ENCODE assay signal across 8 mouse cellular contexts in genomic region chr11:58949480-58950431, GRCm38 (mm10). TPM values are rescaled to one million over a fixed set of nuclear protein-coding genes. Genes with fewer than 3 reads are reported as not detected.
DNase-seq lines count a peak whose midpoint lies in the region; ATAC-seq lines count a peak whose summit lies in the region.

No protein-coding gene starts in this region.

- H3K4me1 ChIP-seq in liver, embryonic 11.5 days (replicated peaks; ENCODE audit: control insufficient read depth, insufficient read depth, low read length), result peaks cover 8% of the 10 kb centered on the region
- no peaks in the 10 kb centered on the region for H3K4me1 ChIP-seq in hindbrain, embryonic 11.5 days (replicated peaks; ENCODE audit: control insufficient read depth, insufficient read depth, low read length)
- peaks cover 37% of the 10 kb centered on the region for H3K4me1 ChIP-seq in liver, embryonic 12.5 days

- DNase-seq in liver, embryonic 11.5 days (ENCODE audit: low spot score), result no peak
- no peak for DNase-seq in liver
- peak; percentile 86 for DNase-seq in cerebellum, adult 9-11 months
- DNase-seq in hindbrain, embryonic 11.5 days (ENCODE audit: low spot score), result peak; percentile 81
- peak; percentile 61 for DNase-seq in right cerebral cortex, postnatal 4 days
- no peak for DNase-seq in adrenal gland, adult (ENCODE audit: inconsistent age in 2 of 2, low spot score in 1 of 2)
- DNase-seq in urinary bladder, postnatal 14 days (ENCODE audit: low spot score), result no peak

- H3K4me2 ChIP-seq in liver, embryonic 11.5 days, result peak overlapping the region; percentile 70
- peak overlapping the region; percentile 62 for H3K4me2 ChIP-seq in hindbrain, embryonic 11.5 days (replicated peaks; ENCODE audit: low read depth, low read length)
- peak overlapping the region; percentile 75 for H3K4me2 ChIP-seq in liver, embryonic 12.5 days

- H3K27me3 ChIP-seq in liver, embryonic 11.5 days (replicated peaks; ENCODE audit: control insufficient read depth, insufficient read depth, low read length), result peaks cover 33% of the 10 kb centered on the region
- no peaks in the 10 kb centered on the region for H3K27me3 ChIP-seq in hindbrain, embryonic 11.5 days (ENCODE audit: control insufficient read depth, insufficient read depth, low read length)
- H3K27me3 ChIP-seq in liver, embryonic 12.5 days (replicated peaks), result peaks cover 70% of the 10 kb centered on the region

- WGBS in liver, embryonic 11.5 days, result 18% methylated on average over 20 of the region's 20 CpGs
- 6% methylated on average over 20 of the region's 20 CpGs for WGBS in hindbrain, embryonic 11.5 days
- WGBS in liver, embryonic 12.5 days (ENCODE audit: insufficient replicate concordance), result 25% methylated on average over 20 of the region's 20 CpGs

- H3K4me3 ChIP-seq in liver, embryonic 11.5 days (ENCODE audit: low read depth, low read length), result peak overlapping the region; percentile 46
- peak overlapping the region; percentile 55 for H3K4me3 ChIP-seq in hindbrain, embryonic 11.5 days (ENCODE audit: low read depth, low read length)
- H3K4me3 ChIP-seq in liver, embryonic 12.5 days, result peak overlapping the region; percentile 55

- no peaks in the 10 kb centered on the region for H3K9me3 ChIP-seq in liver, embryonic 11.5 days (ENCODE audit: control insufficient read depth, low read length)
- H3K9me3 ChIP-seq in hindbrain, embryonic 11.5 days (ENCODE audit: control insufficient read depth, low read length), result no peaks in the 10 kb centered on the region
- H3K9me3 ChIP-seq in liver, embryonic 12.5 days (replicated peaks), result no peaks in the 10 kb centered on the region

- ATAC-seq in liver, embryonic 11.5 days (replicated peaks; ENCODE audit: low FRiP score), result no peak
- peak; percentile 18; the same call in 1 of the 2 replicates for ATAC-seq in hindbrain, embryonic 11.5 days (ENCODE audit: low FRiP score)
- no peak for ATAC-seq in liver, embryonic 12.5 days

- no peaks in the 10 kb centered on the region for H3K36me3 ChIP-seq in liver, embryonic 11.5 days (ENCODE audit: control insufficient read depth, insufficient read depth, low read length)
- H3K36me3 ChIP-seq in hindbrain, embryonic 11.5 days (ENCODE audit: control insufficient read depth, insufficient read depth, low read length), result no peaks in the 10 kb centered on the region
- H3K36me3 ChIP-seq in liver, embryonic 12.5 days, result no peaks in the 10 kb centered on the region

- H3K9ac ChIP-seq in liver, embryonic 11.5 days (ENCODE audit: low read depth, low read length), result peak overlapping the region; percentile 51; the same call in 1 of the 2 replicates
- H3K9ac ChIP-seq in hindbrain, embryonic 11.5 days (ENCODE audit: low read depth, low read length), result peak overlapping the region; percentile 93
- H3K9ac ChIP-seq in liver, embryonic 12.5 days, result peak overlapping the region; percentile 70

- H3K27ac ChIP-seq in liver, embryonic 11.5 days (ENCODE audit: low read depth, low read length), result peak overlapping the region; percentile 76
- H3K27ac ChIP-seq in hindbrain, embryonic 11.5 days (ENCODE audit: low read depth, low read length), result peak overlapping the region; percentile 97
- H3K27ac ChIP-seq in liver, embryonic 12.5 days, result peak overlapping the region; percentile 72; the same call in 1 of the 2 replicates

RNA-seq across cellular contexts. Expression of gene Hist3h2ba, which starts 1.0 kb away (rescaled TPM):
- polyA plus RNA-seq in liver, embryonic 11.5 days (2014; fragmentation: Nextera tagmentation; extraction: Ambion mirVana), result 6.3 and 6.9 TPM in 2 replicates
- polyA plus RNA-seq in hindbrain, embryonic 11.5 days (2014; fragmentation: Nextera tagmentation; extraction: Ambion mirVana), result 108 and 114 TPM in 2 replicates
- polyA plus RNA-seq in liver, embryonic 12.5 days (2016; fragmentation: Nextera tagmentation; extraction: Ambion mirVana), result 5.3 and 5.7 TPM in 2 replicates

RNA-seq across cellular contexts. Expression of gene Hist3h2a, which starts 4.7 kb away (rescaled TPM):
- 12.0 and 14.5 TPM in 2 replicates for polyA plus RNA-seq in liver, embryonic 11.5 days (2014; fragmentation: Nextera tagmentation; extraction: Ambion mirVana)
- polyA plus RNA-seq in hindbrain, embryonic 11.5 days (2014; fragmentation: Nextera tagmentation; extraction: Ambion mirVana), result 71.2 and 75.2 TPM in 2 replicates
- 14.3 and 16.9 TPM in 2 replicates for polyA plus RNA-seq in liver, embryonic 12.5 days (2016; fragmentation: Nextera tagmentation; extraction: Ambion mirVana)

RNA-seq across cellular contexts. Expression of gene Trim17, which starts 4.7 kb away (rescaled TPM):
- 0.23 and 0.38 TPM in 2 replicates for polyA plus RNA-seq in liver, embryonic 11.5 days (2014; fragmentation: Nextera tagmentation; extraction: Ambion mirVana)
- polyA plus RNA-seq in hindbrain, embryonic 11.5 days (2014; fragmentation: Nextera tagmentation; extraction: Ambion mirVana), result 0.36 and 0.73 TPM in 2 replicates
- 0.07 and 0.13 TPM in 2 replicates for polyA plus RNA-seq in liver, embryonic 12.5 days (2016; fragmentation: Nextera tagmentation; extraction: Ambion mirVana)

RNA-seq across cellular contexts. Expression of gene Rnf187, which starts 11.0 kb away (rescaled TPM):
- 229 and 240 TPM in 2 replicates for polyA plus RNA-seq in liver, embryonic 11.5 days (2014; fragmentation: Nextera tagmentation; extraction: Ambion mirVana)
- polyA plus RNA-seq in hindbrain, embryonic 11.5 days (2014; fragmentation: Nextera tagmentation; extraction: Ambion mirVana), result 395 and 419 TPM in 2 replicates
- 200 and 207 TPM in 2 replicates for polyA plus RNA-seq in liver, embryonic 12.5 days (2016; fragmentation: Nextera tagmentation; extraction: Ambion mirVana)

RNA-seq across cellular contexts. Expression of gene Trim11, which starts 28.1 kb away (rescaled TPM):
- 17.3 and 17.8 TPM in 2 replicates for polyA plus RNA-seq in liver, embryonic 11.5 days (2014; fragmentation: Nextera tagmentation; extraction: Ambion mirVana)
- 15.7 and 18.2 TPM in 2 replicates for polyA plus RNA-seq in hindbrain, embryonic 11.5 days (2014; fragmentation: Nextera tagmentation; extraction: Ambion mirVana)
- 11.2 and 11.5 TPM in 2 replicates for polyA plus RNA-seq in liver, embryonic 12.5 days (2016; fragmentation: Nextera tagmentation; extraction: Ambion mirVana)

Comparison
In these comparisons a context has a peak if more than half of its experiments do, and no peak if none do; other contexts are left out.
1. DNase-seq: peak in cerebellum, adult 9-11 months (single experiment), hindbrain, embryonic 11.5 days (single experiment) and right cerebral cortex, postnatal 4 days (single experiment); none in liver, embryonic 11.5 days (single experiment), liver (single experiment), adrenal gland, adult (0 of 2) and urinary bladder, postnatal 14 days (single experiment).
2. RNA of gene Hist3h2ba, which starts 1.0 kb away (polyA plus RNA-seq): 108 to 114 TPM in hindbrain, embryonic 11.5 days; 6.3 to 6.9 TPM in liver, embryonic 11.5 days and 5.3 to 5.7 TPM in liver, embryonic 12.5 days; every median in the first group is over 10 times any median in the second.
3. Peak in every context shown above with its lines, with median percentiles within 50 percentile points of each other: H3K27ac ChIP-seq, H3K4me2 ChIP-seq, H3K4me3 ChIP-seq and H3K9ac ChIP-seq.